Mouse (Mus musculus): ENCODE measurements at regions not wholly inside any gene's neighbourhood (a gene's known extent, or its start where the extent isn't known, plus 50 kb on each side); places are given as distances from the start of the nearest gene placed in this dataset.
"Not testable (repeated sequence)": the region's sequence is repeated elsewhere in the genome, so short reads cannot be mapped to it uniquely, and the experiment has no call there.

DNA sequence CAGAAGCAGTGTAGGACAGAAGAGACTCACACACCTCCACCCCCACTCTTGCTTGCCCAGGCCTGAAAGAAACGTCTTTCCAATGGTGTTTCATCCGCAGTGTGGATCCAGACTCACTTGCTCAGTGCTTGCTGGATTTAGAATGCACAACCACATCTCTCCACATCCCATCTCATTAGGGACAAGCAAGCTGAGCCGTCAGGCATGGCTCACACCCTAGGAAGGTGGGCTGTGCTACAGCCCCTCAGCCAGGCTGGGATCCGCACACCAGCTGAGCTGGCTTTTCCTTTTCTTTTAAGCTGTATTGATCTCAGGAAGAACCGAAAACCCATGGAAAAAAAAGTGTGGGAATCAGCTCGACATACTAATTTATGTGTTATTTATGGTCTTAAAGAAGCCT lies 151.1 kb downstream of the Srek1 start:
- DNase-seq (ENCODE audit: extremely low spot score in 1 of 2, low spot score in 1 of 2) = no peak

DNA sequence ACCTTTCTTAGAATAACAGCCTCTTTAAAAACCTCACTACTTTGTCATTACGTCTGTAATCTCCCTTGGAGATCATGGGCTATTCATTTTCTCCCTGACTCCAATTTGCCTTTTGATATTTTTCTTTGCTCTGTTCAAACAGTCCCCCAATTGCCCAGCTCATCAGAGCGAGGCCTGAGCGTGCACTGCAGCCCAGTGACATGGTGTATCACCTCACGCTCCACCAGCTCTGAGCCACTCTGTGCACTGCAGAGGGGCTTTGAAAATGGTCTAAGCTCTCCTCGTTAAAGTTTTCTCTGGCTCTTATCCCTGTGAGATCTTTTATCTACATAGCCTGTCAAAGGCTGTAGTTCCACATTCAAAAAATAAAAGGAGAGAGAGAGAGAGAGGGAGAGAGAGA lies 152.1 kb downstream of the Srek1 start:
- no peak for DNase-seq (ENCODE audit: extremely low spot score in 1 of 2, low spot score in 1 of 2)

DNA sequence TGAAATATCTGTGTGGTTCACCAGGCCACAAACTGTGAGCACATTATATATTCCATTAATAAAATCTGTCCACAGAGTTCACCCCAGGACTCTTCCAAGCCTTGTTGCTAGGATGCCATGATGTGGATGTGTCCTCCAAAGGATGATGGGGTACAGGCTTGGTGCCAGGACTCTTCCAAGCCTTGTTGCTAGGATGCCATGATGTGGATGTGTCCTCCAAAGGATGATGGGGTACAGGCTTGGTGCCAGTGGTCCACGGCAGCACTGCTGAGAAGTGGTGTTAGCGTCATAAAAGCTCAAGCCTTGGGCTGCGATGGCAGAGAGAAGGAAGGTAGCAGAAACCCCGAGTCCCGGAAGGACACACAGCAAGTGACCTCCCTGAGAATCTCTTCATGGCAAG lies 153.4 kb downstream of the Srek1 start:
- DNase-seq (ENCODE audit: extremely low spot score in 1 of 2, low spot score in 1 of 2) = not testable (repeated sequence)

DNA sequence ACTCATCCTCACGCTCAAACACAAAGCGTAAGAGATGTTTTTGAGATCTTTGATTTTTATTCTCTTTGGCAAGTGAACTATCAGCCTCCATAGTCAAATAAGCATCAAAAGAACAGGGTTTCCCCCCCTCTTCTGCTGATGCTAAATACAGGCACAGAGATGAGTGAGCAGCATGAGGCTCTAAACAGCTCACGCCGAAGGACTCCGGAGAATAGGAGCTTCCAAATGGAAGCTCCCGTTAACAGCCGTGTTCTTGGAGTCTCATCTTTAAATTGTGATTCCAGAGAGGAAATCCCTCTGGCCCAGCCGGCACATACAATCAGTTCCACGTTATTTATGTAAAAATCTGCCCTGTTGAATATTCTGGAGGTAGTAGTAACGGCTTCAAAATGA lies 161.1 kb downstream of the Srek1 start:
- DNase-seq (ENCODE audit: extremely low spot score in 1 of 2, low spot score in 1 of 2) = no peak

DNA sequence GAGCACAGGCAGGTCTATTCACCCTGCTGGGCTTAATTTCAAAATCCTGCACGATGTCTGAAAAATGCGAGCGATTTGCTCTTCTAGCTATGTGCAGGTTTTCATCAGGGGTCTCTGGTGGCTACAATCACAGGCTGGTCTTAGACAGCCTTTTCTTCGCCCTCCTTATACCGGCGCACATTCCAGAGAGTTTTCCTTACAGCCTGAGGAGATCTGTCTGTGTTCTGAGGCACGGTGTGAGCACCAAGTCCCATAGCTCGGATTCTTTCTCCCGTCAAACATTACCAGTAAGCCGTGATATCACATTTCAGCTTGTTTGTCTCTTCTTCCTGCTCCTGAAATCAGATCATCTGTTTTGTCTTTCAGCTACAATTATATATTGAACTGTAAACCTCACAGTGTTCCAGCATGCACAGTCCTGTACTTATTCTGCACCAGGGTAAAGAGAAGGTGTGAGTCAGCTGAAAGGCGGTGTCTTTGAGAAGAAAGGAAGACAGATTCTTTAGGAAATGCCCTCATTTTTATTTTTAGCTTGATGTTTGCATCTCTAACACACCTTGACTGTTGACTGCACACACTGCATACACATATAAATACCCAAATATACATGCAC lies 161.6 kb downstream of the Srek1 start:
- no peak for DNase-seq (ENCODE audit: extremely low spot score in 1 of 2, low spot score in 1 of 2)

DNA sequence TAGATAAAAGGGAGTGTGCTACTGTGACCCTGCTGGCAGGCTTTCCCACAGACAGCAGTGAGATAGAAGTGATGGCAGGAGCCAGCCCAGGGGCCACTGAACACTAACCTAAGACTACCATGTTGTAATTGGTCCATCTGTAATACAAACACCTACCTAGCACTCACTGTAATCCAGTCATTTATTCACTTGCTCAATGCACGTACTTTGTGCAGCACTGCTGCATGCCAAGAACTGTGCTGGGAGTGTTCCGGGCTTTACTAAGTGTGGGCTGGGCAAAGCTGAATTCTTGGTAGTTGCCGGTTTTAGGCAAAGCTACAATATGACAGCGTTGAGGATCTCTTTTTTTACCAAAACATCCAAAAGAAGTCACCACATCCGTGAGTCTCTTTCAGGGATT lies 172.1 kb downstream of the Srek1 start:
- no peak for DNase-seq (ENCODE audit: extremely low spot score in 1 of 2, low spot score in 1 of 2)

DNA sequence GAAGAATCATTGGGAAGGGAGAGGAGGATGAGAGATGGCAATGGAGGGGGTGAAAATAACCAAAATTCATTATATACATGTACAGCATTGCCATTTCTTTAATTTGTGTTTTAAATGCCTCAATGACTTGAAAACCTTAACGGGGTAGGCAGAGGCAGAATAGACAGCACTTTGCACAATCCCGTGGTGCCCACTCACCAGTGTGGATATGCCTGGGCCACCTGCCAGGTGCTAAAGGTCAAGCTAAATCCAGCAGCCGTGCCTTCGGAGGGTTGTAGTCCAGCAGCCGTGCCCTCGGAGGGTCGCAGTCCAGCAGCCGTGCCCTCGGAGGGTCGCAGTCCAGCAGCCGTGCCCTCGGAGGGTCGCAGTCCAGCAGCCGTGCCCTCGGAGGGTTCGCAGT lies 182.0 kb downstream of the Srek1 start:
- no peak for DNase-seq (ENCODE audit: extremely low spot score in 1 of 2, low spot score in 1 of 2)

DNA sequence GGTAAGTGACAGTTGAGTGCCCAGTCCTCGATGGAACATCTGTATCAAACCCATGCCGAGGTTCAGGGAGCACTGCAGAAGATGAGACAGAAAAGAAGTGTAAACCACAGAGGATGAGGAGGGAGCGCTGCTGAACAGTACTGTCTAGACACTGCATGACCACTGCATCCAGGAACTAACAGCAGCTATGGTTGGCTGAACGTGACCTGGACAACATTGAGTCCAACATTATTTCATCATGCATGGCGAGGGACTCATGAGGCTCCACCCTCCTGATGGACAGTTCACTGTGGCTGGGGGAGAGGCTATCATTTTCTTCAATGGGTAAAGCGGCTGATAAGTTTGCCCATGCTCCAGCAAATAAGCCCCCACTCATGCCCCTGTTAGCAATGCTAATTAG lies 182.5 kb downstream of the Srek1 start:
- DNase-seq (ENCODE audit: extremely low spot score in 1 of 2, low spot score in 1 of 2) = no peak

DNA sequence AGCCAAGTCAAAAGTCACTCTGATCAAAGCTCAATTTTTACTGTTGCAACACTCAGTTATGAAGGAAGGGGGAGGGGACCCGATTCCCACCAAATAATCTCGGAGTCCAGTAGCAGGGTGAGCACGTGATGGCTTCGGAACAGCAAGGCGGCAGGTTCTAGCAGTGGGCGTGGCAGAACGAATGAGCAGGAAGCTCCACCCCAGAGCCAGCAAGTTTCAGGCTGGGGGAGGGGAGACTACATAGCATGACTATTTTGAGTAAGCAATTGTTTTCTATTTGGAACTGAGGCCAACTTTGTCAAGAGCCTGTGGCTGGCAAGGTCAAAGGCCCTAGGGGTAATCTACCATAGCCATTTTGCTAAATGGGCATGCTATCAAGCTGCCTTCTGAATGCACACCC lies 183.0 kb downstream of the Srek1 start:
- DNase-seq (ENCODE audit: extremely low spot score in 1 of 2, low spot score in 1 of 2) = not testable (repeated sequence)

DNA sequence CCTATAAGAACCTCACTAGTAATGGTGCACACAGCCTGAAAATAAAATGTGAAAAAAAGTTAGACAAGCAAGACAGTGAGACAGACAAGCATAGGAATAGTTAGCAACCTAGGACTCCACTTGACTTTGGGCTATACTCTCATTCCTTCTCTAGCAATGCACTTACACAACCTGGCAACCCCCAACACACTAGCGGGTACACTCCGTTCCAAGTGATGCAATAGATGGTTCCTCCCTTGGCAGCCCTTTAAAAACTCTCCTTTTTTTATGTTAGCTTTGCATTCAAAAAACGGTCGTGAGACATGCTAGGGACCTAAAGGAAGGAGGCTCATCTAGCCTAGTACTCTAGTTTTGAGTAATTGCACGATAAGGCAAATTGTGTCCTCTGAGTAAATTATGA lies 184.8 kb downstream of the Srek1 start:
- no peak for DNase-seq (ENCODE audit: extremely low spot score in 1 of 2, low spot score in 1 of 2)

DNA sequence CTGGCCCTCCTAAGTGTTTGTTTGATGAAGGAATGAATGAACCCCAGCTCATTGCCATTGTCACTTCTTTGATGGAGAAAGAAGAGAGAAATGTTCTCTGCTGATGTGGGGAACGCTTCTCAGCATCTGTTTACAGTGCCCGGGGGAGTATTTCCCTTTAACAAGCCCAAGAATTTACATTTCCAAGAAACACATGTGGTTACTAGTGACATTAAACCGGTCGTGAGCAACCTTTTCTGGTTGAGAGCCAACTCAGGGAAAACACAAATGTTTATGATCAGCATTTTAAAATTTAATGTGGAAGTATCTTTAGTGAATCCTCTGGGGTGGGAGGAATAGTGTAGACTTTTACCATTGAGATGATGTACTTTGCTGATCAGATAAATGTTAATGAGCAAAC lies 197.6 kb downstream of the Srek1 start:
- no peak for DNase-seq (ENCODE audit: extremely low spot score in 1 of 2, low spot score in 1 of 2)

DNA sequence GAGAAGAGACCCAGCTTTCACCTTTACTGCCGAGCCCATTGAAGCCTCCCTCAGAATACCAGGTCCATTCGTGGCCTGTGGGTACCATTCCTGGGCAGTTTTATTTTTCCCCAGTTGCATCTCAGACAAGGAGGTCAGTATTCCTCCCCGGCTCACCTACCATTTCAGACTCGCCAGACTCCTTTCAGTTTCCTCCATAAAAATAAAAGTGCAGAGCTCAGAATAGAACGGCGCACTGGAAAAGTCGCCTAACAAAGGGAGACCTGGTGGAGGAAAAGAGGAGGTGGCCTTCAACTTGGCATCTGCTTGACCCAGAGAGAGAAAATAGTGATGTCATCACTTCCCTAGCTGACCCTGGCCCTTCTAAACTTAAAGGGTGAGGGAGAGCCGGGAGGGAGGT lies 209.7 kb downstream of the Srek1 start:
- no peak for DNase-seq (ENCODE audit: extremely low spot score in 1 of 2, low spot score in 1 of 2)

DNA sequence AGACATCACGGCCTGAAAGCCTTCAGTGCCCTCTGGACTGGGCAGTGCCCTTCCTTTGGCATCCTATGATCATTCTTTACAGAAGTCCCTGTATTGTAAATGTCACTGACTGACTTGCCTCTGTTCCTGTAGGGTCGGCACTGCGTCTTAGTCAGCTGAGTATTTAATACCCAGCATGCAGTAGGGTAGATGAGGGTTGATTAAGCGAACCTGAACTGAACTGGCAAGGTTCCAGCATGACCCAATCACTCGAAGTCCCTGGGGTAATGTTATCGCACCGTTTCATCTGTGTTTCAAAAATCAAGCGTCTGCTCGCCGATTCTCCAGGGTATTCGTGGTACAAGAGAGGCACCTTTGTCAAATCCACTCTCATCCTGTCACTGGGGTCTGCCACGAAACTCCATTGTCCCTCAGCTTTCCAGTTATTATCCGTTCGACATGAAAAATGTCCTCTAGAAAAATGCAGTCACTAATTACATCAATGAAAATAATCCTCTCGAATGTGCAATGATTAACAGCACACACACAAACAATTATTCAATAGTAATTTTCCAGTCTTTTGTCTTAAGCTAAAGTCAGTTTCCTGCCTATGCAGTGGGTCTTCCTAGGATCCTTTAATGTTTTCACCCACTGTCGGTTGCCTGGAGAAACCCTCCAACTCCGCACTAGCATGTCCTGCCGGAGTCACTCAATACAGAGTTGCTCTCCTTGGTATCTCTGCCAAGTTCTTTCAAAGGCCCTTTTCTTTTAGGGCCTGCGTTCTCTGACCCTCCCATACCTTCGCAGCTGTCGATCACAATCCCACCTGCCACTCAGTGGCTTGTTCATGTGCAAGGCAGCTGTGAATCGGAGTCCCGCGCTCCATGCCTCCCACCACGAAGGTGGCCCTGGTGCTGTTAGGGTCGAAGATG lies 212.4 kb downstream of the Srek1 start:
- no peak for DNase-seq (ENCODE audit: extremely low spot score in 1 of 2, low spot score in 1 of 2)

DNA sequence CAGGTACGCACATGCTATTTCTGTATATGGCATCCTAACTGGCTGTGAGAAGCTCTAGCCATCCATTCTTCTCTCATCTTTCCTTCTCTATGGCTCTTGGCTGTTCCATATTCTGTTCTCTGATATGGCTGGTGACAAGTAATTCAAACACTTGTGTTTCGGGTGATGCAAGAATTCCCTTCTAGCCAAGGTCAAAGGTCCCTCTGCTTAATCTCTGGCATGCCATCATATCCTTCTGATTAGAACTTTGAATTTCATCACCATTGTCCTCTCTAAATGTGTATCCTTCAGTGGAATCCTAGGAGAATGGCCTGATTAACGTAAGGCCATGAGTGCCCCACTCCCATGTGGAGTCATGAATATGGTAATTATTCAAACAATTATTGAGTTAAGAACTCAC lies 215.5 kb downstream of the Srek1 start:
- DNase-seq (ENCODE audit: extremely low spot score in 1 of 2, low spot score in 1 of 2) = no peak

DNA sequence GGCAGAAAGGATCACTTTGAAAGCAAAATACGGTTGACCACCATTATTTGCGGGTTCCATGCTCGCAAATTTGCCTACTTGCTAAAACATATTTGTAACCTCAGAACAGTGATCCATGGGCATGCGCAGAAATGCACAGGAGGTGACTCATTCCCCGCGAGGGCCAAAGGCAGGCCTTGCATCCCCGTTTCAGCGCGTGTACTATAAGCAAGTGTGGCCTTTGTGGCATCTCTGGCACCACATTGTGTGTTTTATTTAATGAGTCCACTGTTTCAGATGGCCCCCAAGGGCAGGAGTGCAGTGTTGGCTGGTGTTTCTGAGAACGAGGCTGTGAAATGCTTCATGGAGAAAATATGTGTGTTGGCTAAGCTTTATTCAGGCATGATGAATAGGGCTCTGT lies 205.3 kb upstream of the Mast4 start:
- DNase-seq (ENCODE audit: extremely low spot score in 1 of 2, low spot score in 1 of 2) = no peak

DNA sequence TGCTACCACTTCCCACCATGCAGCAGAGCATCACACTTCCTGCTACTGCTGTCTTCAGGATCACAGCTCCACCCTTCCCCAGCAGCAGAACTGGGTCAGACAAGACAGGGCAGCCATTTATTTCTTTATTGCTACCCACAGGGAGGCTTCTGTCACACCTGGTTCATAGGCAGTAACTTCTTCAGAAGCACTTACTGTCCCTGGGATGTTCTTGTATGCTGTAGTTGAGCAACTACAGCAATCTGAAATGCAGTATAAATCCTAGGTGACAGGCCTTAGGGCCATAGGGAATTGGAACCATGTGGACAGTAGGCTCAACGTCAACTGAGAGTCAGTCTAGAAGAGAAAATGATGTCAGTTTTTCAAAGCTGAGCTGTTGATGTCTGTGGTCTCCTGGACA lies 179.5 kb upstream of the Mast4 start:
- DNase-seq (ENCODE audit: extremely low spot score in 1 of 2, low spot score in 1 of 2) = no peak

DNA sequence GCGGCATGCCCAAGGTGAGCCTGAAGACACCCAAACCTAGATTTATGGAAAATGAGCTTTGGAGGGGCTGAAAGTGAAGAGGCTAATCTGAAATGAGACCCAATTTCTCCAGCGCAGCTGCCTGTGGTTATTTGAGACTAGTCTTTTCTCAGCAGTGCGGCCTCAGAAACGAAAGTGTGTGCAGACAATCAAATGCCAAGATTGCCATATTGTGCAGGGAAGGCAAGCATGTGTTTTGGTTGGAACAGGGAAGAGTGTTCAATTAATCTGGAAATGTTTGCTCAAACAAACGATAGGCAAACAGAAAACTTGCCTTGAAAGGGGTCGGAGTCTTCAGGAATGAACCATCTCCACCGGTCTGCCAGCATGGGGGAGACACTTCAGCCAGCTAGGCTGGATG lies 178.2 kb upstream of the Mast4 start:
- no peak for DNase-seq (ENCODE audit: extremely low spot score in 1 of 2, low spot score in 1 of 2)

DNA sequence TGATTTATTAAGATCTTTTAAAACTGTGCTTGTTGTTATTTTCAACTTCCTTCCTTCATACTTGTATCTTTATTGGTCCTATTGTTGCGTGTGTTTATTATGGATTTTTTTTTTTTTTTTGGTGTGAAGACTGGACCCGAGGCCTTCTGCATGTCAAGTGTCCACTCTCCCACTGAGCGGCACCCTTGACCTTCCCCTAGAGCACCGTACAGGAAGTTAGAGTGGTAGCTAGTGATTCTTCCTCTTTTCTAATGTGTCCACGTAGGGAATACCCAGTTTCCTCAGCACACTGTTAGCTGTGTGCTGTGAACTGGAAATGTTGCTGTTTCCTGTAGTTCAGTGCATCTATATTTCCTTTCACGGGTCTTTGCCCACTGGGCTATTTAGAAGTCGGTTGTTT lies 170.7 kb upstream of the Mast4 start:
- DNase-seq (ENCODE audit: extremely low spot score in 1 of 2, low spot score in 1 of 2) = no peak

DNA sequence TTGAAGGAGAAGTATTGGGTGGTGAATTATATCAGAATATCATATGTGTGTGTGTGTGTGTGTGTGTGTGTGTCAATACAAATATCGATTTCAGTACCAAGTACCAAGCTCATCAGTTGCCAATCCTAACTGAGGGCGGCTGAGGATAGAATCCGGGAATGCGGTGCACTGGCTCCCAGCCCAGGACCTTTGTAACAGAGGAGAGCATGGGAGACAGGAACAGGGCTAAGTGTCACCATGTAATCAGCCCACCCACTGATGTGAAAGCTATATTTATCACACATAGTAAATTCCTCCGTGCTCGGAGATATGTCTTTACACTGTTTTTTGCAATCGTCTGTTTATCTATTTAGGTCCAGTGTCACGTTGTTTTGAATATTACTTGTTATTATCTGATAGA lies 165.1 kb upstream of the Mast4 start:
- DNase-seq (ENCODE audit: extremely low spot score in 1 of 2, low spot score in 1 of 2) = no peak

DNA sequence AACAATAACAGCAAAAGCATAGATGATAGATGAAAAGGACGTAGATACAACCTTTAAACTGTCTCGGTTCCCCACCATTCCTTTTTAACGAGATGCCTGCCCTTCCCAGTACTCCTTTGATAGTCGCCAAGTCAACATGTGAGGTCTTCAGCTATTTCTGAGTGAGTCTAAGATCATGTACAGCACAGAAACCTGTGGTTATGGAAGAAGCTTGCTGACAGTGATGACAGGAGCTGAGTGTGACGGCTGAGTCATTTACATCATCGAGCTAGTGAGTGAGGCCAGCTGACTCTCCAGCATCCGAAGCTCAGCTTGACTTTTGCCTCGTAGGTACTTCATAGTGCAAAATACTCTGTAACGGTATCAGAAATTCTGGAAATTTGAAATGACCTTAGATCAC lies 160.1 kb upstream of the Mast4 start:
- no peak for DNase-seq (ENCODE audit: extremely low spot score in 1 of 2, low spot score in 1 of 2)

DNA sequence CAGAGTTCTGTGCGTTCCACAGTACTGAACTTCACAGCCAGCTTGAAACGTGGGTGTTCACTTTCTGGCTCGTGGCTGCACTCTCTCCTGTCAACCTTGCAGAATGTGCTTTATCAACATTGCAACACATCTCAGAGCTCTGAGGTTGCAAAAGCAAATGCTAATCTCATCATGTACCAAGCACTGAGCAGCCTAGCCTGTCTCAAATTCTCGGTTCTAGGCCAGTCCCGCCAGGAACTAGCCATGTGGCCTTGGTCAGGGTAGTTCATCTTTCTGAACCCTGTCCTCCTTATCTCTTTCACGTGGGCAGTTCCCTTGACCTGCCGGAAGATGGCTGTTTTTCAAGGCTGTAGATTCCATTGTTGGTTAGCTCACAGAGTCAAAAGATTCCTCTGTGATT lies 159.3 kb upstream of the Mast4 start:
- DNase-seq (ENCODE audit: extremely low spot score in 1 of 2, low spot score in 1 of 2) = no peak

DNA sequence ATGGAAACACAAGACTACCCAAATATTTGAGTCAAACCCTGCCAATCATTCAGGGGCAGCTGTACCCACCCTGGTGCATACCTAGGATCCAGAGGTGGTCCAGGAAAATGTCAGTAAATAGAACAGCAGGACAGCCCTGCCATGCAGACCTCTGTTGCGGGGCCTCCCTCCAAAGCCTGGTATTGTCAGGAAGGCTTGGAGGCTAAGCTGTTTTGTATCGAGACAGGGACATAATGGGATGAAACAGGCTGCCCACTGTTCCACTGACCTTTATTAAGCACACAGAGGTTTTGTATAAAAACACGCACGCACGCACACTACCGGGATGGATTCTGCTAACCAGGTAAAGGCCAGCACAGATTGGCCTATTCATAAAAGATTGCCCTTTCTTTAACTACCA lies 155.8 kb upstream of the Mast4 start:
- no peak for DNase-seq (ENCODE audit: extremely low spot score in 1 of 2, low spot score in 1 of 2)
